8 mouse cellular contexts compared by ENCODE assay signal in genomic region chr4:40142743-40143532, GRCm38 (mm10). TPM values are rescaled to one million over a fixed set of nuclear protein-coding genes. Genes with fewer than 3 reads are reported as not detected.
DNase-seq lines count a peak whose midpoint lies in the region; ATAC-seq lines count a peak whose summit lies in the region.

Gene Aco1 (plus strand): TSS chr4:40143081.

- peak; percentile 98 for DNase-seq in adipocyte (ENCODE audit: low spot score)
- DNase-seq in embryo, embryonic 10 days (ENCODE audit: low spot score): peak; percentile 95
- peak; percentile 93 for DNase-seq in gastrocnemius, postnatal 10 days
- peak; percentile 98 for DNase-seq in induced T-regulatory cell, adult 2 months (ENCODE audit: low read depth)
- DNase-seq in left cerebral cortex, adult 9 months (ENCODE audit: low spot score in 2 of 2): peak; percentile 94 to 96
- DNase-seq in right cerebral cortex, postnatal 14 days: peak; percentile 88
- peak; percentile 96 to 97 for DNase-seq in urinary bladder, postnatal 36 days (ENCODE audit: low spot score in 2 of 2)

- peak; percentile 70 for ATAC-seq in megakaryocyte progenitor cell, adult 5-6 weeks (replicated peaks; ENCODE audit: poor library complexity)

RNA-seq across cellular contexts. Expression of gene Aco1, which starts in this region (rescaled TPM):
- 10 to 100 TPM; 23.3 to 28.7 TPM for total RNA-seq in gastrocnemius, postnatal 10 days (2021)
- 15.4 and 19.2 TPM in 2 replicates for total RNA-seq in megakaryocyte progenitor cell, adult 5-6 weeks (2015)
- 18.5 and 21.0 TPM in 2 replicates for total RNA-seq in megakaryocyte progenitor cell, adult 5-6 weeks (2017)

Comparison
In these comparisons a context has a peak if more than half of its experiments do, and no peak if none do; other contexts are left out.
1. Peak in every context shown above with its lines: DNase-seq and ATAC-seq.